Mouse (Mus musculus) left cerebral cortex, adult 2 months (tissue): ENCODE measurements around the gene Tomm40. TPM values are rescaled to one million over a fixed set of nuclear protein-coding genes. Genes with fewer than 3 reads are reported as not detected.

Source experiments
- DNase-seq, 2 experiments: peaks; one replicate each; pipeline ENCODE4 v3.0.0; 2021 to 2022; ENCODE audit warnings: low spot score in 2 of 2, mixed read lengths in 1 of 2; ENCODE audit errors: extremely low spot score in 1 of 2
- H3K27ac ChIP-seq: fragments of 200-600 bp; 2 replicates; pipeline ENCODE4 v1.8.1; 2022
- H3K4me3 ChIP-seq: fragments of 200-600 bp; 2 replicates; pipeline ENCODE4 v1.8.1; 2022
- CTCF ChIP-seq: fragments of 200-600 bp; IDR thresholded peaks from 2 replicates; pipeline ENCODE4 v1.8.1; 2022; ENCODE audit warnings: antibody characterized with exemption, mild to moderate bottlenecking, moderate library complexity
- intact Hi-C: fragments of 180-260 bp; cut with DNase I; formaldehyde crosslinking; loops from one replicate; pipeline ENCODE4 v1.15.1; 2025
- long read RNA-seq, 2 experiments: library from polyadenylated mRNA; stranded (forward); transcript quantifications; one replicate each; pipeline ENCODE4 v2.0.0; 2021; ENCODE audit warnings: borderline mapping rate in 2 of 2
- total RNA-seq, 2 experiments: library from RNA; stranded (reverse); gene quantifications; 2 replicates each; pipeline ENCODE4 v1.2.3; 2021

Tomm40 gene
- total RNA-seq: 100 to 1,000 TPM; 117 TPM
- long read RNA-seq, experiment 1, transcript Tomm40-202 (10 exons, 1,577 nt): major isoform, 124 of 161 reads
- long read RNA-seq, experiment 1, transcript Tomm40-201 (9 exons, 1,646 nt): minor isoform, 22 of 161 reads
- long read RNA-seq, experiment 1, partial matches to known transcripts: 5 of 161 reads
- long read RNA-seq, experiment 1, other reads (novel, unspliced or antisense): 10 of 161 reads
- long read RNA-seq, experiment 2, transcript Tomm40-202 (10 exons, 1,577 nt): major isoform, 80 of 130 reads
- long read RNA-seq, experiment 2, transcript Tomm40-201 (9 exons, 1,646 nt): minor isoform, 19 of 130 reads
- long read RNA-seq, experiment 2, partial matches to known transcripts: 8 of 130 reads
- long read RNA-seq, experiment 2, other reads (novel, unspliced or antisense): 23 of 130 reads

- no peak for TF ChIP-seq CTCF
Measured at GRCm38 (mm10) chr7:19715239-19716054, at the start of gene Tomm40. Gene Tomm40, minus strand, starts transcription at chr7:19715438.

GRCm38 (mm10) chr7:19764581-19764980, 49.3 kb upstream of the Tomm40 start:
- no peak for TF ChIP-seq CTCF
- DNase-seq: no peak
- no peak overlapping the region for H3K27ac ChIP-seq
- intact Hi-C loops: no loop called here
- H3K4me3 ChIP-seq: no peak overlapping the region

More at GRCm38 (mm10) chr7:19715239-19716054, at the start of gene Tomm40:
- Histone ChIP-seq H3K27ac (peak within 1 kb of the TSS; percentile 90), H3K4me3 (peak within 1 kb of the TSS; percentile 91)
- DNase-seq: peak; percentile 97 to 99
- intact Hi-C loops: loop anchor here (10.0 kb wide), 1 partner anchor 711 kb away; the partner anchor contains the start of gene Irf2bp1

- intact Hi-C loops: no loop called here
- no peak for TF ChIP-seq CTCF
- Histone ChIP-seq H3K27ac (no peak overlapping the region), H3K4me3 (no peak overlapping the region)
- no peak for DNase-seq
Measured at GRCm38 (mm10) chr7:19763829-19764477, 48.7 kb upstream of the Tomm40 start.

GRCm38 (mm10) chr7:19762283-19762682, 47.0 kb upstream of the Tomm40 start:
- no peak for TF ChIP-seq CTCF
- no peak overlapping the region for H3K4me3 ChIP-seq
- no peak for DNase-seq
- intact Hi-C loops: no loop called here
- no peak overlapping the region for H3K27ac ChIP-seq

- Histone ChIP-seq H3K4me3 (no peak overlapping the region), H3K27ac (no peak overlapping the region)
- DNase-seq: no peak
- TF ChIP-seq CTCF: no peak
- intact Hi-C loops: no loop called here
Measured at GRCm38 (mm10) chr7:19760021-19760420, 44.8 kb upstream of the Tomm40 start.

GRCm38 (mm10) chr7:19758623-19759022, 43.4 kb upstream of the Tomm40 start:
- TF ChIP-seq CTCF: no peak
- no peak for DNase-seq
- H3K4me3 ChIP-seq: no peak overlapping the region
- no peak overlapping the region for H3K27ac ChIP-seq
- intact Hi-C loops: no loop called here

- Histone ChIP-seq H3K27ac (peak overlapping the region; percentile 56; the same call in 1 of the 2 replicates), H3K4me3 (no peak overlapping the region)
- TF ChIP-seq CTCF: no peak
- no peak for DNase-seq
- intact Hi-C loops: no loop called here
Measured at GRCm38 (mm10) chr7:19755851-19756786, 40.9 kb upstream of the Tomm40 start.

GRCm38 (mm10) chr7:19755008-19755407, 39.8 kb upstream of the Tomm40 start:
- TF ChIP-seq CTCF: peak; percentile 3
- intact Hi-C loops: no loop called here
- DNase-seq: no peak
- H3K27ac ChIP-seq: no peak overlapping the region; the same call in 1 of the 2 replicates
- H3K4me3 ChIP-seq: no peak overlapping the region

GRCm38 (mm10) chr7:19754065-19754464, 38.8 kb upstream of the Tomm40 start:
- no peak for TF ChIP-seq CTCF
- Histone ChIP-seq H3K4me3 (no peak overlapping the region), H3K27ac (no peak overlapping the region)
- intact Hi-C loops: no loop called here
- DNase-seq: no peak

- intact Hi-C loops: no loop called here
- TF ChIP-seq CTCF: no peak; the same call in 1 of the 2 replicates
- no peak for DNase-seq
- Histone ChIP-seq H3K4me3 (no peak overlapping the region), H3K27ac (no peak overlapping the region)
Measured at GRCm38 (mm10) chr7:19753587-19753986, 38.3 kb upstream of the Tomm40 start.

- no peak for DNase-seq
- intact Hi-C loops: no loop called here
- no peak overlapping the region for H3K4me3 ChIP-seq
- no peak overlapping the region for H3K27ac ChIP-seq
- peak; percentile 36; the same call in 1 of the 2 replicates for TF ChIP-seq CTCF
Measured at GRCm38 (mm10) chr7:19752652-19753051, 37.4 kb upstream of the Tomm40 start.
